Mouse (Mus musculus): Measurements from ENCODE around the gene Klhl22. TPM values are rescaled to one million over a fixed set of nuclear protein-coding genes. Genes with fewer than 3 reads are reported as not detected.

Klhl22 gene
- polyA plus RNA-seq, 1 experiment from 2014 or later: 38.7 TPM

DNA sequence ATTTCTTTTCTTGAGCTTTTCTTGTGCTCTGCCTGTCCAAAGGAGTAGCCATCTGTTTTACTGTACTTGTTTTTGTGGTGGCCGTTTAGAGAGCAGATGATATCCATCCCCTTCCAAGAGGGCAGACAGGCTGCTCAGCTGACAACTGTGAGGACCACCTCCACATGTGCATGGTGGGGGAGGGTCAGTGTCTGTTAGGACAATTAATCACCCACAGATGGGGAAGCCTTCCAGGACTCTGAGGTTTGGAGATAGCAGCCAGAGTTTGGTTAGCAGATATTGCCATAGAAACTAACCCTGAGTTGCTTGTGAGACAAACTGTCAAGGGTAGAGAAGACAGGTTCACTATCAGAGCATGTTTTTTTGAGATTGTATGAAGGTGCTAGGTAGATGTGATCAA is 1.7 kb downstream of the Klhl22 start:
- Histone ChIP-seq H3K4me1 (ENCODE audit: control insufficient read depth, insufficient read depth, low read length) (peaks cover 8% of the 10 kb centered on the region), H3K36me3 (ENCODE audit: control insufficient read depth, insufficient read depth, low read length) (no peaks in the 10 kb centered on the region), H3K9ac (ENCODE audit: low read length) (no peak overlapping the region), H3K4me3 (ENCODE audit: low read depth, low read length) (no peak overlapping the region), H3K27me3 (ENCODE audit: control insufficient read depth, insufficient read depth, low read length) (no peaks in the 10 kb centered on the region), H3K9me3 (ENCODE audit: control insufficient read depth, low read length) (no peaks in the 10 kb centered on the region), H3K27ac (ENCODE audit: low read depth, low read length) (no peak overlapping the region), H3K4me2 (no peak overlapping the region)
- DNase-seq (ENCODE audit: low spot score, missing footprints): no peak
- ATAC-seq (ENCODE audit: low FRiP score): no peak
- WGBS: 77% methylated on average over 1 of the region's 1 CpGs

DNA sequence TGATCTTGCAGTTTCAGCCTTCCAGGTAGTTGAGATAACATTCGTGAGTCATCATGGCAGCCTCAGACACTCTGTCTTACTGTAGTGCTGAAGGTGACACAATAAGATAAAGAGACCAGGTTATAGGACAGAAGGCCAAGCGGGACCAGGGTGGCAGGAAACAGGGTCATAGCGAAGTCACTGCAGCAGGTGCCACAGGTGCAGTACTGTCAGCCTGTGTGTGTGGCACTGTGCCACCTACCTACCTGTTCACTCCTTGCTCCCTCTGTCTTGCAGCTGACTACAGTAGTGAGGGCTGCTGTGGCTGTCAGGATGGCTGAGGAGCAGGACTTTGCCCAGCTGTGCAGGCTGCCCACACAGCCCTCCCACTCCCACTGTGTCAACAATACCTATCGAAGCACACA is 4.7 kb downstream of the Klhl22 start:
- no peak overlapping the region for H3K27ac ChIP-seq (ENCODE audit: low read depth, low read length)
- 84% methylated on average over 4 of the region's 4 CpGs for WGBS
- no peaks in the 10 kb centered on the region for H3K9me3 ChIP-seq (ENCODE audit: control insufficient read depth, low read length)
- no peak overlapping the region for H3K4me2 ChIP-seq
- H3K27me3 ChIP-seq (ENCODE audit: control insufficient read depth, insufficient read depth, low read length): no peaks in the 10 kb centered on the region
- ATAC-seq (ENCODE audit: low FRiP score): no peak
- H3K4me1 ChIP-seq (ENCODE audit: control insufficient read depth, insufficient read depth, low read length): peaks cover 8% of the 10 kb centered on the region
- DNase-seq (ENCODE audit: low spot score, missing footprints): no peak
- H3K36me3 ChIP-seq (ENCODE audit: control insufficient read depth, insufficient read depth, low read length): peaks cover 4% of the 10 kb centered on the region
- H3K9ac ChIP-seq (ENCODE audit: low read length): no peak overlapping the region
- no peak overlapping the region for H3K4me3 ChIP-seq (ENCODE audit: low read depth, low read length)

DNA sequence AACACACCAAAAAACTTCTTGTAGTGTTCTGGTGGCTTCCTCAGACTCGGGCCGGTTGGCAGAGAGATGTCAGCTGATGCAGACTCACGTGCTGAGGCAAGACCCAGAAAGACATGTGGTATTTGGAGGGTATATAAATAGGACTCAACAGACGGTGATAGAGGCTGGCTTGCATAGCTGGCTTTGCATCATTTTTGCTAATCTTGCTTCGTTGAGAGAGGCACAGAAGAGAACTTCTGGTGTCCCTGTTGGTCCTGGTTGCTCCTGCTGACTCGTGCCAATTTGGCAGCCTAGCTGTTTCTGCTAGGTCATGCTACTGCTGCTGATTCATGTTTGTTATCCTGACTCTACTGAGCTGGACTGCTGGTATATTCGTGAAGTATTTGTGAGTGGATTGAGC is 9.4 kb downstream of the Klhl22 start:
- ATAC-seq (ENCODE audit: low FRiP score): no peak
- H3K9me3 ChIP-seq (ENCODE audit: control insufficient read depth, low read length): no peaks in the 10 kb centered on the region
- no peak overlapping the region for H3K4me3 ChIP-seq (ENCODE audit: low read depth, low read length)
- H3K27ac ChIP-seq (ENCODE audit: low read depth, low read length): no peak overlapping the region
- no peaks in the 10 kb centered on the region for H3K4me1 ChIP-seq (ENCODE audit: control insufficient read depth, insufficient read depth, low read length)
- DNase-seq (ENCODE audit: low spot score, missing footprints): peak; percentile 41
- H3K27me3 ChIP-seq (ENCODE audit: control insufficient read depth, insufficient read depth, low read length): no peaks in the 10 kb centered on the region
- 84% methylated on average over 7 of the region's 7 CpGs for WGBS
- H3K9ac ChIP-seq (ENCODE audit: low read length): no peak overlapping the region
- no peak overlapping the region for H3K4me2 ChIP-seq
- H3K36me3 ChIP-seq (ENCODE audit: control insufficient read depth, insufficient read depth, low read length): peaks cover 12% of the 10 kb centered on the region

DNA sequence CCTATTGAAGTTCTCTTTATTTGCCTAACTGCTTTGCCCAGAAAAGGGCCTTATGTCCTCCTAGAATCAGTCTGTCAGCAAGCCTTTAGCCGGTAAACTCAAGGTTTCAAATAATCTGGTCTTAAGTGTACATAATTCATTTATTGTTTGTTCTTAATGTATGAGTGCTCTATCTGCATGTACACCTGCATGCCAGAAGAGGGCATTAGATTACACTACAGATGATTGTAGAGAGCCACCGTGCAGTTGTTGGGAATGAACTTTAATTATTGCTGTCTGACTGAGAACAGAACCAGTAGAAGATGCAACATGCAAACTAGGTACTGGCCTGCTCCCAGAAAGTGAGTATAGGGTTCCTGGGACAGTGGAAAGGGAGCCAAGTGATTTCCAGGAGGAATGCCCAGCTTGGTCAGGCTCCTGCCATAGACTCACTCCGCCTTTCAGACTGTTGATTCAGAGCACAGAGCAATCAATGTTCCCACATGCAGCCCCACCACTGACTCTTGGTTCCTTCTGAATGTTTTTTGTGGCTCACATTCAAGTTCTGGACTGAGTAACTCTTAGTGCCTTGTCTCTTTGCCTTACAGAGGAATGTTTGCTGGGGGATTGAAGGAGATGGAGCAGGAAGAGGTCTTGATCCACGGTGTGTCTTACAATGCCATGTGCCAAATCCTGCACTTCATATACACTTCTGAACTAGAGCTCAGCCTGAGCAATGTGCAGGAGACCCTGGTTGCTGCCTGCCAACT is 11.9 kb downstream of the Klhl22 start:
- DNase-seq (ENCODE audit: low spot score, missing footprints) (no peak), ATAC-seq (ENCODE audit: low FRiP score) (no peak)
- H3K9me3 ChIP-seq (ENCODE audit: control insufficient read depth, low read length): no peaks in the 10 kb centered on the region
- H3K27ac ChIP-seq (ENCODE audit: low read depth, low read length): no peak overlapping the region
- peaks cover 12% of the 10 kb centered on the region for H3K36me3 ChIP-seq (ENCODE audit: control insufficient read depth, insufficient read depth, low read length)
- H3K4me2 ChIP-seq: no peak overlapping the region
- 82% methylated on average over 4 of the region's 4 CpGs for WGBS
- H3K4me1 ChIP-seq (ENCODE audit: control insufficient read depth, insufficient read depth, low read length): no peaks in the 10 kb centered on the region
- H3K4me3 ChIP-seq (ENCODE audit: low read depth, low read length): no peak overlapping the region
- H3K9ac ChIP-seq (ENCODE audit: low read length): no peak overlapping the region
- H3K27me3 ChIP-seq (ENCODE audit: control insufficient read depth, insufficient read depth, low read length): no peaks in the 10 kb centered on the region

DNA sequence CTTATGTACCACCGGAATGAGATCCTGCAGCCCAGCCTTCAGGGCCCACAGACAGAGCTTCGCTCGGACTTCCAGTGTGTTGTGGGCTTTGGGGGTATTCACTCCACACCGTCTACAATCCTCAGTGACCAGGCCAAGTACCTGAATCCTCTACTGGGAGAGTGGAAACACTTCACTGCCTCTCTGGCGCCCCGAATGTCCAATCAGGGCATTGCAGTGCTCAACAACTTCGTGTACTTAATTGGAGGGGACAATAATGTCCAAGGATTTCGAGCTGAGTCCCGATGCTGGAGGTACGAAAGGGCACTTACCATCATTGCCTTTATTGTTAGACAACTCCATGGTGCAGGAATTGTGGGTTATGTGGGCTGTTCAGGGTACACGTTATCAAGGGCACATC is 17.4 kb downstream of the Klhl22 start:
- Histone ChIP-seq H3K4me3 (ENCODE audit: low read depth, low read length) (no peak overlapping the region), H3K36me3 (ENCODE audit: control insufficient read depth, insufficient read depth, low read length) (peaks cover 4% of the 10 kb centered on the region; the same call in 1 of the 2 replicates), H3K27me3 (ENCODE audit: control insufficient read depth, insufficient read depth, low read length) (no peaks in the 10 kb centered on the region), H3K4me1 (ENCODE audit: control insufficient read depth, insufficient read depth, low read length) (no peaks in the 10 kb centered on the region), H3K27ac (ENCODE audit: low read depth, low read length) (no peak overlapping the region), H3K9me3 (ENCODE audit: control insufficient read depth, low read length) (no peaks in the 10 kb centered on the region), H3K9ac (ENCODE audit: low read length) (no peak overlapping the region), H3K4me2 (no peak overlapping the region)
- DNase-seq (ENCODE audit: low spot score, missing footprints): peak; percentile 88
- 63% methylated on average over 11 of the region's 11 CpGs for WGBS
- no peak for ATAC-seq (ENCODE audit: low FRiP score)

DNA sequence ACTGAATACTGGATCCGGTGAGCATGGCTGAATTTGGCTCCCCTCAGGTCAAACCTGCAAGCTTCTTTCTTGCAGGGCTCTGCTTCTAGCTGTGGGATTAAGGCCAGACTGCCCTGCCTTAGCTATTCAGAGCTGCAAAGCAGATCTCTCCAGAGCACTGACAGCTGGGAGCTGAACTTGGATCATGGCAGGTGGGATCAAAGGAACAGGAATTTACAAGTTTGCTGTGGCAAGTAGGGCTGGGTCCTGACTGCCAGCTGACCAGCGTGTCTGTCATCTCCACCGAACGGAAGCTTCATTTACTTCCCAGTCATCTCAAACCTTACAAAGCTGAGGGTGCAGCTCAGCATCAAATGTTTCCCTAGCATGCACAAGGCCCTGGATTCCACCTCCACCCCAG is 18.8 kb downstream of the Klhl22 start:
- H3K4me3 ChIP-seq (ENCODE audit: low read depth, low read length): no peak overlapping the region
- H3K27me3 ChIP-seq (ENCODE audit: control insufficient read depth, insufficient read depth, low read length): no peaks in the 10 kb centered on the region
- no peaks in the 10 kb centered on the region for H3K4me1 ChIP-seq (ENCODE audit: control insufficient read depth, insufficient read depth, low read length)
- ATAC-seq (ENCODE audit: low FRiP score) (no peak), DNase-seq (ENCODE audit: low spot score, missing footprints) (no peak)
- no peak overlapping the region for H3K9ac ChIP-seq (ENCODE audit: low read length)
- H3K27ac ChIP-seq (ENCODE audit: low read depth, low read length): no peak overlapping the region
- H3K9me3 ChIP-seq (ENCODE audit: control insufficient read depth, low read length): no peaks in the 10 kb centered on the region
- no peak overlapping the region for H3K4me2 ChIP-seq
- WGBS: 86% methylated on average over 4 of the region's 4 CpGs
- H3K36me3 ChIP-seq (ENCODE audit: control insufficient read depth, insufficient read depth, low read length): 0 out of 2 replicates have a peak, but pooled peaks cover 2% of the 10 kb centered on the region

DNA sequence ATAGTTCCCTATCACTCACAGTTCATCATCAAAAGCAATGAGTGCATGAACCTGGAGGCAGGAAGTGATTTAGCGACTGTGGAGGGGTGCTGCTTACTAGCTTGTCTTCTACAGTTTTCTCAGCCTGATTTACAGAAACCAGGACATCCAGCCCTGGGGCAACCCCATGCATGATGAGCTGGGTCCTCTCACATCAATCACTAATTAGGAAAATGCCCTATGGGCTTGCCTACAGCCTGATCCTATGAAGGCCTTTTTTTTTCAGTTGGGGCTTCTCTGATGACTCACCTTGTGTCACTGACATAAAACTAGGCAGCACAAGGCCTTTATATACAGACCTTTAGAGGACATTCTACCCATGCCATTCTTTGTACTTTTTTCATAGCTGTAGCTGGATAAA is 20.3 kb downstream of the Klhl22 start:
- Histone ChIP-seq H3K4me3 (ENCODE audit: low read depth, low read length) (no peak overlapping the region), H3K36me3 (ENCODE audit: control insufficient read depth, insufficient read depth, low read length) (0 out of 2 replicates have a peak, but pooled peaks cover 5% of the 10 kb centered on the region), H3K9ac (ENCODE audit: low read length) (no peak overlapping the region), H3K27me3 (ENCODE audit: control insufficient read depth, insufficient read depth, low read length) (no peaks in the 10 kb centered on the region), H3K9me3 (ENCODE audit: control insufficient read depth, low read length) (no peaks in the 10 kb centered on the region), H3K4me1 (ENCODE audit: control insufficient read depth, insufficient read depth, low read length) (no peaks in the 10 kb centered on the region), H3K27ac (ENCODE audit: low read depth, low read length) (no peak overlapping the region), H3K4me2 (no peak overlapping the region)
- DNase-seq (ENCODE audit: low spot score, missing footprints) (no peak), ATAC-seq (ENCODE audit: low FRiP score) (no peak)
- WGBS: 89% methylated on average over 1 of the region's 1 CpGs

GRCm38 (mm10) chr16:17785337-17785736 is 25.9 kb downstream of the Klhl22 start:
- H3K36me3 ChIP-seq (ENCODE audit: control insufficient read depth, insufficient read depth, low read length): peaks cover 8% of the 10 kb centered on the region; the same call in 1 of the 2 replicates
- WGBS: 65% methylated on average over 3 of the region's 3 CpGs
- ATAC-seq (ENCODE audit: low FRiP score): no peak

DNA sequence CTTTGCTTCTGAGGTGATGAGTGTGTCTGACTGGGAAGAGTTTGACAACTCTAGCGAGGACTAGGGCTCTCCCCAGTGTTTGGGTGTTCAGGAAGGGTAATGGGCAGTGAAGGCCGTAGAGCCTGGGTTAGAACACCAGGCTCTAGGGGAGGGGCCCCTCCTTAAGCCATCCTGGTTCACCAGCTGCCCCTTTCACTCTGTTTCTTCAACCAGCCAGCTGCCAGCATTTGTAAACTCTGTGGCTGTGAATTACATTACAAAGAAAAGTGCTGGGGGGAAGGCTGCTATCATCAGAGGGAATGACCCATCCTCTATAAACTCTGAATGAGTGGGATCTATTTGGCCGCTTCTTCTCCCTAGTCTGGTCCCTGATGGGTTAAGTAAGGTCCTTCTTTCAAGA is 33.3 kb downstream of the Klhl22 start:
- Histone ChIP-seq H3K36me3 (ENCODE audit: control insufficient read depth, insufficient read depth, low read length) (peaks cover 7% of the 10 kb centered on the region; the same call in 1 of the 2 replicates), H3K9ac (ENCODE audit: low read length) (no peak overlapping the region), H3K27me3 (ENCODE audit: control insufficient read depth, insufficient read depth, low read length) (peaks cover 25% of the 10 kb centered on the region), H3K9me3 (ENCODE audit: control insufficient read depth, low read length) (no peaks in the 10 kb centered on the region), H3K27ac (ENCODE audit: low read depth, low read length) (no peak overlapping the region), H3K4me1 (ENCODE audit: control insufficient read depth, insufficient read depth, low read length) (peaks cover 2% of the 10 kb centered on the region), H3K4me3 (ENCODE audit: low read depth, low read length) (no peak overlapping the region), H3K4me2 (no peak overlapping the region)
- DNase-seq (ENCODE audit: low spot score, missing footprints): no peak
- no peak for ATAC-seq (ENCODE audit: low FRiP score)
- WGBS: 75% methylated on average over 3 of the region's 3 CpGs

More at GRCm38 (mm10) chr16:17785337-17785736, 25.9 kb downstream of the Klhl22 start:
- Histone ChIP-seq H3K27me3 (ENCODE audit: control insufficient read depth, insufficient read depth, low read length) (no peaks in the 10 kb centered on the region), H3K9me3 (ENCODE audit: control insufficient read depth, low read length) (no peaks in the 10 kb centered on the region), H3K27ac (ENCODE audit: low read depth, low read length) (no peak overlapping the region), H3K9ac (ENCODE audit: low read length) (no peak overlapping the region), H3K4me3 (ENCODE audit: low read depth, low read length) (no peak overlapping the region), H3K4me1 (ENCODE audit: control insufficient read depth, insufficient read depth, low read length) (no peaks in the 10 kb centered on the region), H3K4me2 (no peak overlapping the region)
- no peak for DNase-seq (ENCODE audit: low spot score, missing footprints)
